ENCODE assay signal across 8 mouse cellular contexts in the genomic region with DNA sequence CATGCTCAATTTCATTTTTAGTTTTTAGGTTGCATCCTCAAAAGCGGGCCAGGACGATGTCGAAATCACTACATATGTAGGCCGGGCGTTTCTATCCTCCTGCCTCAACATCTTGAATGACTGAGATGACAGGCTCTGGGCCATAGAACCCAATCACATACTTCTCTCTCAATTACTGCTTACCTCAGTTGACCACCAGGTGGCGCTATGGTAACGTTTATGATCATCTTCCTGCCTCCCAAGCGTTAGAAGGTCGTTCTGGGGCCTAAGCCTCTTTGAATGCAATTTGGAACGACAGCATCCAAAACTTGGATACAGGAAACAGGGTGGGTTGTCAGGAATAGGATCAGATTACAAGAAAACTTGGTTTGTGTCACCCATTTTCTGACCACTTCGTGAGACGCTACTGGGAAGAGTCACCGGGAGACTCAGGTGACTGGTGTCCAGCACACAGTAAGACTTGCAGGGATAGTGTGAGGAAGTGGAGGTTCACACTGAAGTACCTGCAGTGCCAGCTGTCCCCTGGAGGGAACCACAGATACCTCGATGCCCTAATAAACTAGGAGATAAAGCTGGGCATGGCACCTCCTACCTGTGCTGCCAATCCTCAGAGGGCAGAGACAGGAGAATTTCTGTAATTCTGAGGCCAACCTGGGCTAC. TPM values are rescaled to one million over a fixed set of nuclear protein-coding genes. Genes with fewer than 3 reads are reported as not detected.
DNase-seq lines count a peak whose midpoint lies in the region; ATAC-seq and TF ChIP-seq lines count a peak whose summit lies in the region.

No protein-coding gene starts in this region.

- DNase-seq in 3T3-L1 (ENCODE audit: low read depth, low spot score) = peak; percentile 93
- peak; percentile 88 for DNase-seq in adipocyte (ENCODE audit: low spot score)
- peak; percentile 53 for DNase-seq in gastrocnemius, postnatal 25 days
- DNase-seq in left cerebral cortex, postnatal 4 days = peak; percentile 90
- peak; percentile 80 to 89 for DNase-seq in spleen, postnatal 10 days (ENCODE audit: low spot score in 2 of 2)

- TF ChIP-seq POLR2A in cortical plate, adult 2 months (IDR thresholded peaks at IDR 0.05; ENCODE audit: extremely low read depth, insufficient read depth, low read length) = no peak

- H3K27me3 ChIP-seq in intestine, embryonic 16.5 days (replicated peaks; ENCODE audit: control insufficient read depth, insufficient read depth, low read length) = no peaks in the 10 kb centered on the region
- no peaks in the 10 kb centered on the region for H3K27me3 ChIP-seq in midbrain, embryonic 13.5 days

- peak; percentile 90 for TF ChIP-seq CTCF in cortical plate, adult 2 months (IDR thresholded peaks at IDR 0.05; ENCODE audit: extremely low read depth, insufficient read depth, low read length)

- intact Hi-C loops in left cerebral cortex, postnatal 4 days (cut with DNase I) = loop anchor here (1.0 to 2.0 kb wide), 3 partner anchors 19 to 135 kb away; no protein-coding TSS in a partner anchor

- H3K4me2 ChIP-seq in intestine, embryonic 16.5 days (ENCODE audit: low read depth, low read length) = no peak overlapping the region
- H3K4me2 ChIP-seq in midbrain, embryonic 13.5 days (replicated peaks) = no peak overlapping the region

- no peaks in the 10 kb centered on the region for H3K9me3 ChIP-seq in intestine, embryonic 16.5 days (ENCODE audit: control insufficient read depth, low read length)
- H3K9me3 ChIP-seq in midbrain, embryonic 13.5 days = no peaks in the 10 kb centered on the region

- ATAC-seq in intestine, embryonic 16.5 days = peak; percentile 76
- peak; percentile 59 for ATAC-seq in midbrain, embryonic 13.5 days

- WGBS in intestine, embryonic 16.5 days = 20% methylated on average over 14 of the region's 14 CpGs
- 19% methylated on average over 14 of the region's 14 CpGs for WGBS in midbrain, embryonic 13.5 days

- H3K4me3 ChIP-seq in cortical plate, adult 2 months (ENCODE audit: insufficient read depth, low read length) = no peak overlapping the region
- H3K4me3 ChIP-seq in intestine, embryonic 16.5 days (ENCODE audit: low read length) = no peak overlapping the region
- no peak overlapping the region for H3K4me3 ChIP-seq in midbrain, embryonic 13.5 days (replicated peaks)

- no peak overlapping the region for H3K9ac ChIP-seq in intestine, embryonic 16.5 days (ENCODE audit: low read depth, low read length)
- H3K9ac ChIP-seq in midbrain, embryonic 13.5 days (replicated peaks) = no peak overlapping the region; the same call in 1 of the 2 replicates

- no peak overlapping the region for H3K27ac ChIP-seq in cortical plate, adult 2 months (ENCODE audit: insufficient read depth, low read length)
- no peak overlapping the region for H3K27ac ChIP-seq in intestine, embryonic 16.5 days (ENCODE audit: low read length)
- H3K27ac ChIP-seq in midbrain, embryonic 13.5 days = peak overlapping the region; percentile 75

- H3K4me1 ChIP-seq in cortical plate, adult 2 months (ENCODE audit: control insufficient read depth, insufficient read depth, low read length) = no peaks in the 10 kb centered on the region; the same call in 1 of the 2 replicates
- no peaks in the 10 kb centered on the region for H3K4me1 ChIP-seq in intestine, embryonic 16.5 days (ENCODE audit: control insufficient read depth, insufficient read depth, low read length)
- H3K4me1 ChIP-seq in midbrain, embryonic 13.5 days (replicated peaks) = peaks cover 30% of the 10 kb centered on the region

- H3K36me3 ChIP-seq in intestine, embryonic 16.5 days (ENCODE audit: control insufficient read depth, insufficient read depth, low read length) = no peaks in the 10 kb centered on the region
- no peaks in the 10 kb centered on the region for H3K36me3 ChIP-seq in midbrain, embryonic 13.5 days

RNA-seq across cellular contexts. Expression of a gene that starts 8.2 kb away (rescaled TPM):
- polyA plus RNA-seq in cortical plate, adult 2 months (2012; rRNA removed) = 1,956 and 2,049 TPM in 2 replicates
- total RNA-seq in gastrocnemius, postnatal 25 days (2021) = 100 to 1,000 TPM; 257 to 291 TPM
- polyA plus RNA-seq in intestine, embryonic 16.5 days (2015; fragmentation: Nextera tagmentation; extraction: Ambion mirVana) = 163 and 171 TPM in 2 replicates
- 1,000 to 10,000 TPM; 1,235 to 1,345 TPM for total RNA-seq in left cerebral cortex, postnatal 4 days (2021)
- polyA plus RNA-seq in midbrain, embryonic 13.5 days (2015; fragmentation: Nextera tagmentation; extraction: Ambion mirVana) = 297 and 325 TPM in 2 replicates

RNA-seq across cellular contexts. Expression of a gene that starts 12.4 kb away (rescaled TPM):
- 89.8 and 103 TPM in 2 replicates for polyA plus RNA-seq in cortical plate, adult 2 months (2012; rRNA removed)
- total RNA-seq in gastrocnemius, postnatal 25 days (2021) = 1 to 10 TPM; 2.3 to 3.3 TPM
- polyA plus RNA-seq in intestine, embryonic 16.5 days (2015; fragmentation: Nextera tagmentation; extraction: Ambion mirVana) = 4.9 and 5.4 TPM in 2 replicates
- total RNA-seq in left cerebral cortex, postnatal 4 days (2021) = 100 to 1,000 TPM; 169 to 194 TPM
- 119 and 120 TPM in 2 replicates for polyA plus RNA-seq in midbrain, embryonic 13.5 days (2015; fragmentation: Nextera tagmentation; extraction: Ambion mirVana)

RNA-seq across cellular contexts. Expression of a gene that starts 25.8 kb away (rescaled TPM):
- 0.08 and 0.17 TPM in 2 replicates for polyA plus RNA-seq in cortical plate, adult 2 months (2012; rRNA removed)
- 1 to 10 TPM in 1 of 2 experiments, under 1 TPM in 1; 0.97 to 1.3 TPM for total RNA-seq in gastrocnemius, postnatal 25 days (2021)
- 2.5 and 3.2 TPM in 2 replicates for polyA plus RNA-seq in intestine, embryonic 16.5 days (2015; fragmentation: Nextera tagmentation; extraction: Ambion mirVana)
- total RNA-seq in left cerebral cortex, postnatal 4 days (2021) = not detected
- 0.41 and 0.54 TPM in 2 replicates for polyA plus RNA-seq in midbrain, embryonic 13.5 days (2015; fragmentation: Nextera tagmentation; extraction: Ambion mirVana)

RNA-seq across cellular contexts. Expression of a gene that starts 27.4 kb away (rescaled TPM):
- 60.2 and 64.8 TPM in 2 replicates for polyA plus RNA-seq in cortical plate, adult 2 months (2012; rRNA removed)
- not detected for total RNA-seq in gastrocnemius, postnatal 25 days (2021)
- polyA plus RNA-seq in intestine, embryonic 16.5 days (2015; fragmentation: Nextera tagmentation; extraction: Ambion mirVana) = 2.7 and 2.9 TPM in 2 replicates
- 10 to 100 TPM; 56.0 to 57.6 TPM for total RNA-seq in left cerebral cortex, postnatal 4 days (2021)
- 54.7 and 60.8 TPM in 2 replicates for polyA plus RNA-seq in midbrain, embryonic 13.5 days (2015; fragmentation: Nextera tagmentation; extraction: Ambion mirVana)

RNA-seq across cellular contexts. Expression of a gene that starts 40.5 kb away (rescaled TPM):
- 8.3 and 10.9 TPM in 2 replicates for polyA plus RNA-seq in cortical plate, adult 2 months (2012; rRNA removed)
- not detected for total RNA-seq in gastrocnemius, postnatal 25 days (2021)
- 7.8 and 9.2 TPM in 2 replicates for polyA plus RNA-seq in intestine, embryonic 16.5 days (2015; fragmentation: Nextera tagmentation; extraction: Ambion mirVana)
- 1 to 10 TPM; 1.2 to 1.7 TPM for total RNA-seq in left cerebral cortex, postnatal 4 days (2021)
- 23.4 and 30.8 TPM in 2 replicates for polyA plus RNA-seq in midbrain, embryonic 13.5 days (2015; fragmentation: Nextera tagmentation; extraction: Ambion mirVana)

Comparison
In these comparisons a context has a peak if more than half of its experiments do, and no peak if none do; other contexts are left out.
1. RNA of a gene that starts 12.4 kb away (polyA plus RNA-seq): 119 to 120 TPM in midbrain, embryonic 13.5 days and 89.8 to 103 TPM in cortical plate, adult 2 months; 4.9 to 5.4 TPM in intestine, embryonic 16.5 days; every median in the first group is over 10 times any median in the second.
2. Peak in every context shown above with its lines, with median percentiles within 50 percentile points of each other: DNase-seq.